Mouse (Mus musculus) macrophage (primary cell): ENCODE data around the gene Nmt2. TPM values are rescaled to one million over a fixed set of nuclear protein-coding genes. Genes with fewer than 3 reads are reported as not detected.

Experiments
- H3K27ac ChIP-seq: fragments of 350-480 bp; formaldehyde crosslinking; 2 replicates; pipeline ENCODE4 v1.9.0; 2021
- H3K36me3 ChIP-seq: fragments of 350-480 bp; formaldehyde crosslinking; 2 replicates; pipeline ENCODE4 v1.9.0; 2021; ENCODE audit errors: inconsistent target
- H3K4me3 ChIP-seq: fragments of 350-480 bp; formaldehyde crosslinking; 2 replicates; pipeline ENCODE4 v1.9.0; 2021; ENCODE audit errors: inconsistent target
- H3K79me2 ChIP-seq: fragments of 350-480 bp; formaldehyde crosslinking; 2 replicates; pipeline ENCODE4 v1.9.0; 2021; ENCODE audit errors: inconsistent target
- WGBS: methylation state at CpG from one replicate; pipeline ENCODE4 v1.1.7; 2026; ENCODE audit warnings: inconsistent platforms; ENCODE audit not compliant: missing documents; 5-methylcytosine and 5-hydroxymethylcytosine counted together
- polyA plus RNA-seq: library from polyadenylated mRNA; stranded (reverse); fragments of 250-400 nt; gene quantifications from 3 replicates; pipeline ENCODE4 v1.2.4, GENCODE M21; 2018; ENCODE audit warnings: inconsistent platforms
- total RNA-seq, 78 experiments: library from RNA; depleted of rRNA; stranded (reverse); fragments of 250-400 nt; gene quantifications; 1 replicate in 9 of 78; 2 replicates in 24 of 78; 3 replicates in 43 of 78; 4 replicates in 2 of 78; pipeline ENCODE4 v1.2.4; 2018; ENCODE audit warnings: inconsistent platforms in 56 of 78

Nmt2 gene
- 10 to 100 TPM; 11.8 to 65.9 (median 36.4) TPM for total RNA-seq (2018; cell fraction: chromatin; rRNA removed)
- total RNA-seq (2018; cell fraction: cytosol; rRNA removed), result 10 to 100 TPM; 13.2 to 17.9 (median 14.8) TPM
- 10 to 100 TPM; 10.6 to 54.5 (median 24.1) TPM for total RNA-seq (2018; cell fraction: nucleus; rRNA removed)
- polyA plus RNA-seq, result 13.5 to 16.7 TPM (median 13.8 TPM) in 3 replicates

DNA sequence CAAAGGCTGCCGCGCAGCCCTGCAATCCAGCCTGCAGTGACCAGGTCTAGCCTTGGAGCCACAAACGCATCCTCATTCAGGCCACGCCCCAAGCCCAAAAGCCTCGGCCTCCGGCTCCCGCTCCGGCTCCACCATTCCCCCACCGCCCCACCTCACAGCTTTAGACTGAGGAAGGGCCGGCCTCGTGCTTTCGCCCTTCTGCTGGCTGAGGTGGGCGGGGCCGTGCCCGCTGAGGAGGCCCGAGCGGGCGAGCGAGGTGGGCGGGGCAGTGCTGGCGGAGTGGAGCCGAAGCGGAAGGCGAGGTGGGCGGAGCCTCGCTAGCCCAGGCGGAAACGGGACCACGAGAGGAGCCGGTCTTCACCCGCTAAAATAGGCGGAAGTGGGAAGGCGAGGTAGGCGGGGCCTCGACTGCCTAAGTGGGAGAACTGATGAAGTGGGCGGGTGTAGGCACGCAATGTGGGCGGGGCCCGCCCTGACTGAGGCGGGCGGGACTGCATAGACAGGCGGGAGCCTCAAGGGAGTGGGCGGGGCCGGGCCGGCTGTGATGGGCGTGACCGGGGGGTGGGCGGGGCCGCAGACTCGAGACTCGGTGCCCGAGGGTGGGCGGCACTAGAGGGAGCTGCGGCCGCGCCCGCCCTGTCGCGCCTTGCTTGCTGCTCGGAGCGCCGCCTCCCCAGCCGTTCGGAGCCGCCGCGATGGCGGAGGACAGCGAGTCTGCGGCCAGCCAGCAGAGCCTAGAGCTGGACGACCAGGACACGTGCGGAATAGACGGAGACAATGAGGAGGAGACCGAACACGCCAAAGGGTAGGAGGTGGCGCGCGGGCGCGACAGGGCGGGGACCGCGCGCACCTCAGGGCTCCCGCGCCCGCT, at the start of gene Nmt2:
TSS of gene Nmt2 (plus strand) at position 611 of the 871 bp plus-strand sequence.
- Histone ChIP-seq H3K27ac (peak within 1 kb of the TSS; percentile 52), H3K79me2 (peaks cover 39% of the 10 kb centered on the region), H3K36me3 (no peaks in the 10 kb centered on the region), H3K4me3 (peak within 1 kb of the TSS; percentile 51)
- under 1% methylated on average over 86 of the region's 88 CpGs for WGBS

GRCm38 (mm10) chr2:3239255-3239654, 44.8 kb upstream of the Nmt2 start:
- WGBS, result 71% methylated on average over 5 of the region's 5 CpGs
- no peak overlapping the region for H3K4me3 ChIP-seq
- no peaks in the 10 kb centered on the region for H3K79me2 ChIP-seq
- H3K36me3 ChIP-seq, result no peaks in the 10 kb centered on the region
- no peak overlapping the region for H3K27ac ChIP-seq

DNA sequence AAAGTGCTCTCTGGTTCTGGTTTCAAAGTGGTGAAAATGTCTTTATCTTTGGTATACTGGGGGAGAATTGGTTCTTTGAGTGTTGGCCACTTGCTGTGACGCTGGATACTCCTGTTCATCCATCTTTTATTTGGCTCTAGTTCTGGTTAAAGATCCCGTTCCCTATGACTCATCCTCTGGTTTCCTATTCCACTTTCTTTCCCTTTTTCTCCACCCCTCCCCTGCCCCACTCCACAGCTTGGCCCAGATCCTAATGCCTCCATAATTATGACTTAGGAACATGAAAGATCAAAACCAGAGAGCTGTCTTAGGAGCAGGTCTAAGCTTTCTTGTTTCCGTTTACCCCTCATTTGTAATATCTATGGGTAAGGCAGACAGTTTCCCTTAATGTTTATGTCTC, 39.8 kb upstream of the Nmt2 start:
- Histone ChIP-seq H3K79me2 (no peaks in the 10 kb centered on the region), H3K27ac (no peak overlapping the region), H3K36me3 (no peaks in the 10 kb centered on the region), H3K4me3 (no peak overlapping the region)
- 82% methylated on average over 3 of the region's 3 CpGs for WGBS

DNA sequence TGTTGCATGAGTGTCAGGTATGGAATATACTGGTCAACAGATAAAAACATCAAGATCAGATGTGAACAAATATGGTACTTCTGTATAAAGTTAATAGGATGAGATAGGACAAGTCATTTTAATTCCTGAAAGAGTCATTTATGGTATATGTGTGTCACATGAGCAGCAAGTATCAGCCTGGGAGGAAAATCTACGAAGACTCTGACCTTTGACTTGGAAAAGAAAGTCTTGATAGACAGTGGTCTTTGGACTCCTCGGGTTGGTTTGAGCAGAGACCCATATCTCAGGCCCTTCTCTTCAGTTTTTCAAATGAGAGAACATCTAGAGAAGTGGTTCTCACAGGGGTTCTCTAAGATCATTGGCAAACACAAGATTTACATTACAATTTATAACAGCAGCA, 32.7 kb upstream of the Nmt2 start:
- H3K36me3 ChIP-seq, result no peaks in the 10 kb centered on the region
- no peaks in the 10 kb centered on the region for H3K79me2 ChIP-seq
- WGBS, result 92% methylated on average over 2 of the region's 2 CpGs
- H3K27ac ChIP-seq, result no peak overlapping the region
- H3K4me3 ChIP-seq, result no peak overlapping the region

DNA sequence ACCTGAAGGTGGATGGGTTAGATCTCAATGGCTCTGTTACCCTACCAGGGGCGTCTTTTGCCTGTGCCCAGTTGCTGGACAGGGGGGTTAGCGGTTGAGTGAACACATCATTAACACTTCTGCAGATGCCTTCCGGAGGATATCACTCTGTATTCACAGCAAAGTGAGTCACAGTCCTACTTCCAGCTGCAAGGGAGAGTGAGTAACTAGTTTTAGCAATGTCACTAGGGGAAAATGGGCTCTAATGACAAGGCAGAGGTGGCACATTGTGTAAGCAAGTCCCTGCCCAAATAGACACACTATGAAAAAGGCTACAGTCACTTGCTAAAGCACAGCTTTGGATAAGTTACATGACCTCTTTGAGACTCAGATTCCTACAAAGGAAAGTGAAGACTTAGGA, 17.5 kb upstream of the Nmt2 start:
- H3K27ac ChIP-seq, result no peak overlapping the region
- no peaks in the 10 kb centered on the region for H3K36me3 ChIP-seq
- WGBS, result 90% methylated on average over 3 of the region's 3 CpGs
- H3K4me3 ChIP-seq, result no peak overlapping the region
- no peaks in the 10 kb centered on the region for H3K79me2 ChIP-seq

- WGBS, result 57% methylated on average over 3 of the region's 3 CpGs
- Histone ChIP-seq H3K27ac (no peak overlapping the region), H3K79me2 (no peaks in the 10 kb centered on the region), H3K36me3 (no peaks in the 10 kb centered on the region), H3K4me3 (no peak overlapping the region)
Observed at GRCm38 (mm10) chr2:3267879-3268278, 16.1 kb upstream of the Nmt2 start.

GRCm38 (mm10) chr2:3273349-3273748, 10.7 kb upstream of the Nmt2 start:
- Histone ChIP-seq H3K4me3 (no peak overlapping the region), H3K36me3 (no peaks in the 10 kb centered on the region), H3K79me2 (no peaks in the 10 kb centered on the region), H3K27ac (no peak overlapping the region)
- 86% methylated on average over 2 of the region's 2 CpGs for WGBS

DNA sequence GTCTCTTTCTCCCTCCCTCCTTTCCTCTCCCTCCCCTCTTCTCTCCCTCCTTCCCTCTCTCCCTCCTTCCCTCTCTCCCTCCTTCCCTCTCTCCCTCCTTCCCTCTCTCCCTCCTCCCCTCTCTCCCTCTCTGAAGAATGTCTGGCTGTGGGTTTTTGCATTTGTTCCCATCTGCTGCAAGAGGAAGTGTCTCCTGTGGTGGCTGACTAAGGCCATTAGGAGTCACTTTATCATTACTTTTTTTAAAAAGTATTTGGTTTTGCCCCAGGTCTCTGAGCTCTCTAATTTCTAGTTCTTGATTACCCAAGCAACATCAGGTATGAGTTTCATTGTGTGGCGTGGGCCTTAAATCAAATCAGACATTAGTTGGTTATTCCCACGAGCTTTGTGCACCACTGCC, 7.9 kb upstream of the Nmt2 start:
- WGBS, result 44% methylated on average over 2 of the region's 2 CpGs
- H3K36me3 ChIP-seq, result no peaks in the 10 kb centered on the region
- no peak overlapping the region for H3K27ac ChIP-seq
- no peak overlapping the region for H3K4me3 ChIP-seq
- H3K79me2 ChIP-seq, result no peaks in the 10 kb centered on the region

- no peaks in the 10 kb centered on the region for H3K79me2 ChIP-seq
- 93% methylated on average over 7 of the region's 7 CpGs for WGBS
- no peak overlapping the region for H3K27ac ChIP-seq
- H3K4me3 ChIP-seq, result no peak overlapping the region
- no peaks in the 10 kb centered on the region for H3K36me3 ChIP-seq
Observed at GRCm38 (mm10) chr2:3277502-3277901, 6.5 kb upstream of the Nmt2 start.

DNA sequence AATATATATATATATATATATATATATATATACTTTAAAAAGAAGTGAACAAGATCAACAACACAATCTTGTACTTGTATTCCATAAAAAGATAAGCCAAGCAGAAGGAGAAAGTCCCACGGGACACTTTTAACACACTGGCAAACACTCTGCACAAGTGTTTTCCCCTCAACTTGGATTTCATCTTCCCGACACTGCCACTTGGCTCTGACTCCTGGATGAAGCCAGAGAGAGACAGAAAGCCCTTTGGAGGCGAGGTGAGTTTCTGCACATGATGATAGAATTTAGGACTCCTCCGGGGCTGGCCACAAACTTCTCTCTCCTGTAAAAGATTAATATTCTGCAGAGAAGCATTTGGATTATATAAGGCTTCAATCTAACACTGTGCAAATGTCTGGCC, 2.7 kb upstream of the Nmt2 start:
- Histone ChIP-seq H3K4me3 (no peak overlapping the region), H3K36me3 (no peaks in the 10 kb centered on the region), H3K27ac (no peak overlapping the region), H3K79me2 (peaks cover 13% of the 10 kb centered on the region)
- 91% methylated on average over 4 of the region's 4 CpGs for WGBS

GRCm38 (mm10) chr2:3282866-3283601, 978 bp upstream of the Nmt2 start:
- Histone ChIP-seq H3K27ac (peak overlapping the region; percentile 52), H3K36me3 (no peaks in the 10 kb centered on the region), H3K4me3 (peak overlapping the region; percentile 38), H3K79me2 (peaks cover 31% of the 10 kb centered on the region)
- WGBS, result 17% methylated on average over 12 of the region's 12 CpGs

DNA sequence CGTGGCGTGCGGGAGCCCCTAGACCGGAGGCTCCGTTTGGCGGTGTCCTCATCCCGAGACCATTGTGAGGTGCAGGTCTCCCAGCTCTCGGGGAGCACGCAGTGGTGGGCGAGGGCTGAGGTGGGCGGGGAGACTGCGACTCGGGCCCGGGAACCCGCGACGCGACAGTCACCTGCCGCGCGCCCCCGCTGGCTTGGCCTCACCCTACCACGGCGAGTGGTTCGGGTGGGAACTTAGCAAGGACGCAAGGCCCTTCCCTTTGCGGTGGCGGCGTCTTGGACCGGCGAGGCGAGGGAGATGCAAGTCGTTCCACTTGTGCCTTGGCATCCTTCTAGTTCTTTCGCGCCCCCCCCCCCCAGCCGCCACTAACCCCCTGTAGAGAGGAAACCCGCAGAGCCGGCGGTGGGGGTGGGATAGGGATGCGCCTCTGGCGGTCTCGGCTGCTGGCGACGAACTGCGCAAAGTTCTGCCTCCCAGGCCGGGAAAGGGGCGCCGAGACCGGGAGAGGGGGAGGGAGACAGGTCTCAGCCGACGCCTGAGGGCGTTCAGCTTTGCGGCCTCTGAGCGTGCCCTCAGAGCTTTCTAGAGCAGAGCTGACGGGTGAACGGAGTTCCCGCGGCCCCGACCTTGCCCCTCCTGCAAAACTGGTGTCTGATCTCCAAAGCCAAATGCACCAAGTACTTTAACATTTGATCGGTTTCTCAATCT, 615 bp downstream of the Nmt2 start:
- peak overlapping the region; percentile 51 for H3K4me3 ChIP-seq
- no peaks in the 10 kb centered on the region for H3K36me3 ChIP-seq
- no peak overlapping the region for H3K27ac ChIP-seq
- under 1% methylated on average over 57 of the region's 60 CpGs for WGBS
- peaks cover 47% of the 10 kb centered on the region for H3K79me2 ChIP-seq

GRCm38 (mm10) chr2:3285181-3285530, 1.1 kb downstream of the Nmt2 start:
- 8% methylated on average over 6 of the region's 6 CpGs for WGBS
- Histone ChIP-seq H3K27ac (no peak overlapping the region), H3K79me2 (peaks cover 52% of the 10 kb centered on the region), H3K36me3 (no peaks in the 10 kb centered on the region), H3K4me3 (peak overlapping the region; percentile 51)

DNA sequence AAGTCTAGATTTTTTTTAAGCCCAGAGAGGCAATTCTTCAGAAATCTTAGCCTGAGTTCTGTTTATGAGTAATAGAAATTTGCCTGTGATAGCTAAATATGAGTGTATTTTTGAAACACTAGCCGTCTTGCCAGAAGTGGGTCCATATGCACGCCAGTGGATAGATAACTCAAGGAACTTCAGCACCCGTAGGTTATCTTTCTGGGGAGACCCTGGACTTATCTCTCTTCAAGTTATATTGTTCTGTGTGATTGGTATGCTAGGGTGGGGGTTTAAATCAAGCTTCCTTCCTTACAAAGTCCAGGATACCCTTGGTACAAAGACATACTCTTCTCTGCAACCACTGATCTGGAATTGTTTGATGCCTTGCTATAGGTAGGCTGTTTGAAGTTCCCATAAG, 1.7 kb downstream of the Nmt2 start:
- no peaks in the 10 kb centered on the region for H3K36me3 ChIP-seq
- no peak overlapping the region for H3K4me3 ChIP-seq
- H3K79me2 ChIP-seq, result peaks cover 57% of the 10 kb centered on the region
- 95% methylated on average over 3 of the region's 3 CpGs for WGBS
- H3K27ac ChIP-seq, result no peak overlapping the region
